Mouse (Mus musculus) kidney, adult 2 months (tissue): ENCODE measurements at regions not wholly inside any gene's neighbourhood (a gene's known extent, or its start where the extent isn't known, plus 50 kb on each side); places are given as distances from the start of the nearest gene placed in this dataset.

ENCODE experiments used
- CTCF ChIP-seq: fragments of 200-500 bp; conservative IDR thresholded peaks from 2 replicates; pipeline ENCODE4 v1.5.1; 2011; ENCODE audit warnings: low read depth, mild to moderate bottlenecking, control low read depth, low read length, moderate library complexity, mixed read lengths; ENCODE audit not compliant: insufficient read depth, insufficient read length
- POLR2A ChIP-seq: fragments of 200-500 bp; IDR thresholded peaks from one replicate; pipeline ENCODE4 v1.6.1; 2011; ENCODE audit warnings: low read depth, low read length, control low read depth

- TF ChIP-seq CTCF (no peak), POLR2A (no peak)
These were observed 464.9 kb downstream of the Dok5 start for GRCm38 (mm10) chr2:171196472-171196871.
